Mouse (Mus musculus): Measurements from ENCODE around the gene Ctcf. TPM values are rescaled to one million over a fixed set of nuclear protein-coding genes. Genes with fewer than 3 reads are reported as not detected.
"Not testable (repeated sequence)": the region's sequence is repeated elsewhere in the genome, so short reads cannot be mapped to it uniquely, and the experiment has no call there.

Gene Ctcf
- polyA plus RNA-seq (2015; fragmentation: Nextera tagmentation; extraction: Ambion mirVana) = 136 and 146 TPM in 2 replicates

DNA sequence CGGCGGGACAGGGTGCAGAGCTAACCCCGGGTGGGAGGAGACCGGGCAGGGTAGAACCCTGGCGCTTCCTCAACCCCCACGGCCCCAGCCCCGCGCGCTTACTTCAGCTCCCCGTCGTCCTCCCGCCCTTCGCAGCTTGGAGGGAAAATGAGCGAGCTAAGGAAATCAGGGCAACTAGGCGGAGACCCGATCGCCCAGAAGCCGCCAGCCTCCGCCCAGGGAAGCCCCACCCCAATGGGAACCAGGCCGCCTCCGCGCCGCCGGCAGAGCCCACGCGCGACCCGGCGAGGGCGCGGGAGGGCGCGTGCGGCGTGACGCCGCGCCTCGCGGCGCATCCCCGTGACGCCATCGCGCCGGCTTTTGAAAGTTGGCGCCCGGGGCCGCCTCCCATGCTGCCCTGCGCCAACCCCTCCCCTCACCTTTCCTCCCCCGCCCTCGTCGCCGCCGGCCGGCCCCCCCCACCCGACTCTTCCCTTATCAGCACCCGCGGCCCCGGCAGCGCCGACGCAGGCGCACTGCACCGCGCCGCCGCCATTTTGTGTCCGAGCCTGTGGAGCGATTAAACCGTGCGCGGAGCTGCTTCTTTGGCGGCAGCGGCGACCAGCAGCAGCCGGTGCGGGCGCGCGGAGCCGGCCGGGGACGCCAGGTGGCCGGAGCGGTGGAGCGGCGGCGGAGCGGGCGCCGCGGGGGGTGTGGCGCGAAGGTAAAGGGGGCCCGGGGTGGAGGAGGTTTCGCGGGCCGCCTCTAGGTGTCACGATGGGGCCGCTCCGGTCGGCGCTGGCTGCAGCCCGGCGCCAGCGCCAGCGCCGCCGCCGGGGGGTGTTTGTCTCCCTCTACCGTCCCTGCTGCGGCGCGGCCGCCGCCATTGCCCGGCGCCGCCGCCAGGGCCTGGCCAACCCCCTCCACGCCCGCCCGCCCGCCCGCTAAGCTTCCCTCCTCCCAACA lies at the start of gene Ctcf:
Gene Ctcf (plus strand): TSS at position 551 of the 945 bp plus-strand sequence.
- Histone ChIP-seq H3K4me3 (peak within 1 kb of the TSS; percentile 88), H3K27me3 (no peaks in the 10 kb centered on the region), H3K4me1 (peaks cover 27% of the 10 kb centered on the region), H3K9me3 (no peaks in the 10 kb centered on the region), H3K27ac (peak within 1 kb of the TSS; percentile 100), H3K9ac (peak within 1 kb of the TSS; percentile 100), H3K4me2 (peak within 1 kb of the TSS; percentile 82), H3K36me3 (no peaks in the 10 kb centered on the region)
- WGBS = under 1% methylated on average over 120 of the region's 126 CpGs
- ATAC-seq (ENCODE audit: insufficient number of reproducible peaks, insufficient read depth, low FRiP score, low TSS enrichment, low read depth) = peak; percentile 91

DNA sequence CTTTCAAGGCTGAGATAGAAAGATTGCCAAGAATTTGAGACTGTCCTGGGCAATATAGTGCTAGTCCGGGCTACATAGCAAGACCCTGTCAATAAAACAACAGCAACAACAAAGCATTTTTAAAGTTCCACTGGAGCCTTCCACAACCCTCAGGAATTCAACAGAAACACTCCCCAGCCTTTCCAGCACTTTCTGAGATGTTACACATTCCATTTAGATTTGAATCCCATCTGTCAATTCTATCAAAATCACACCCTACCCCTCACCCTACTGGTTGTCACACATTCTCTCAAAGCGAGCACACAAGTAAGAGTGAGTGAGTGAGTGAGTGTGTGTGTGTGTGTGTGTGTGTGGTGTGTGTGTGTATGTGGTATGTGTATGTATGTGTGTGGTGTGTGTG lies 43.9 kb upstream of the Ctcf start:
- no peak for ATAC-seq (ENCODE audit: insufficient number of reproducible peaks, insufficient read depth, low FRiP score, low TSS enrichment, low read depth)
- Histone ChIP-seq H3K4me1 (peaks cover 23% of the 10 kb centered on the region), H3K27me3 (no peaks in the 10 kb centered on the region), H3K36me3 (no peaks in the 10 kb centered on the region), H3K27ac (no peak overlapping the region), H3K9me3 (no peaks in the 10 kb centered on the region), H3K4me3 (no peak overlapping the region), H3K4me2 (no peak overlapping the region), H3K9ac (no peak overlapping the region)
- WGBS = 64% methylated on average over 2 of the region's 2 CpGs

DNA sequence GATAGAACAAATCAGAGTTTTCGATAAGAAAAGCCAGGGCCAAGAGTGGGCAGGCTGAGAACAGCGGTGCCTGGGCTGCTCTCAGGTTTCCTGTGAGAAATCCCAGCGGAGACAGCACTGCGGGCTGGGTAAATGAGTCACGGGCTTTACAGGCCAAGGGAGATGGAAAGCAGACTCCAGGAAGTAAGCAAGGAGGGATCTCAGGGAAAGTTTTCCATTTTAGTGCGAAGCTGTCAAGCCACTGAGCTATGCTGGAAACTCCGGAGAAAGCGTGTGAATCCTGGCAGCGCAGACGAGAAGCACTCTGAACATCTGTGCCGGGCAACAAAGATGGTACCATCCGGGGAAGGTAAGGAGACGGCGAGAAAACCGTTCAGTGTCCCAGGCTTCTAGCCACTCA lies 42.5 kb upstream of the Ctcf start:
- peak; percentile 46; the same call in 1 of the 2 replicates for ATAC-seq (ENCODE audit: insufficient number of reproducible peaks, insufficient read depth, low FRiP score, low TSS enrichment, low read depth)
- Histone ChIP-seq H3K4me1 (peaks cover 23% of the 10 kb centered on the region), H3K27ac (peak overlapping the region; percentile 90), H3K9ac (peak overlapping the region; percentile 59), H3K4me2 (peak overlapping the region; percentile 57), H3K4me3 (peak overlapping the region; percentile 31), H3K36me3 (no peaks in the 10 kb centered on the region), H3K9me3 (no peaks in the 10 kb centered on the region), H3K27me3 (no peaks in the 10 kb centered on the region)
- 11% methylated on average over 15 of the region's 15 CpGs for whole genome bisulfite sequencing

DNA sequence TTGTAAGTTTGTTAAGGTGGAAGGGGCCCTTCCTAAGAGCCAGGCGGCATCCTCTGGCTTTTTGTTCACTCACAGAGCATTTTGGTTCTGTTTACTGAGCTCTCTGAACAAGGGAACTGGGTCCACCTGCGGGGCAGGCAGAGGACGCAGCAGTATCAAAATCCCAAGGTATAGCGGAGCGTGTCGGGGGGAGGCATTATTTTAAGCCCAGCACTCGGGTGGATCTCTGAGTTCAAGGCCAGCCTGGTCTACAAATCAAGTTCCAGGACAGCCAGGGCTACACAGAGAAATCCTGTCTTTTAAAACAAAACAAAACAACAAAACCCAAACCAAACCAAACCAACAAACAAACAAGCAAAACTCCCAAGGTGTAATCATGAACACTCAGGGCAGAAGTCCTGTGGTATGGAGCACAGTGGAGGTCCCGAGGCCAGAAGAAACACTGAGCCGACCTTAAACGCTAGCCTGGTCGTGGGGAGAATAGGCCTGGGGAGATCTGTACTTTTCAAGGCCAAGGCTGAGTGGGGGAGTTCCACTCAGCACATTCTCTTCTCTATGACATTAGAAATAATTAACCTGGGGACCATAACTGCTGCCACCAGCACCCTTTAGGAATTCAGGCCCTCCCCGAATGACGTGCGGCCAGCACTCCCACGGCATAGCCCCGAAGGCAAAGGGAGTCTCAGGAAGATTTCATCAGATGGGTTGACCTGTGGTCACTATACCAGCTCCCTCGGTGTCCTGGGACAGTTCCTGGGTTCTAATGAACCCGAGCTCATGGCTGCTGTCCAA lies 41.7 kb upstream of the Ctcf start:
- Histone ChIP-seq H3K27ac (peak overlapping the region; percentile 90), H3K4me2 (peak overlapping the region; percentile 57), H3K9ac (peak overlapping the region; percentile 59), H3K36me3 (no peaks in the 10 kb centered on the region), H3K4me3 (peak overlapping the region; percentile 31), H3K27me3 (no peaks in the 10 kb centered on the region), H3K4me1 (peaks cover 23% of the 10 kb centered on the region), H3K9me3 (no peaks in the 10 kb centered on the region)
- ATAC-seq (ENCODE audit: insufficient number of reproducible peaks, insufficient read depth, low FRiP score, low TSS enrichment, low read depth) = no peak
- 75% methylated on average over 18 of the region's 18 CpGs for WGBS

DNA sequence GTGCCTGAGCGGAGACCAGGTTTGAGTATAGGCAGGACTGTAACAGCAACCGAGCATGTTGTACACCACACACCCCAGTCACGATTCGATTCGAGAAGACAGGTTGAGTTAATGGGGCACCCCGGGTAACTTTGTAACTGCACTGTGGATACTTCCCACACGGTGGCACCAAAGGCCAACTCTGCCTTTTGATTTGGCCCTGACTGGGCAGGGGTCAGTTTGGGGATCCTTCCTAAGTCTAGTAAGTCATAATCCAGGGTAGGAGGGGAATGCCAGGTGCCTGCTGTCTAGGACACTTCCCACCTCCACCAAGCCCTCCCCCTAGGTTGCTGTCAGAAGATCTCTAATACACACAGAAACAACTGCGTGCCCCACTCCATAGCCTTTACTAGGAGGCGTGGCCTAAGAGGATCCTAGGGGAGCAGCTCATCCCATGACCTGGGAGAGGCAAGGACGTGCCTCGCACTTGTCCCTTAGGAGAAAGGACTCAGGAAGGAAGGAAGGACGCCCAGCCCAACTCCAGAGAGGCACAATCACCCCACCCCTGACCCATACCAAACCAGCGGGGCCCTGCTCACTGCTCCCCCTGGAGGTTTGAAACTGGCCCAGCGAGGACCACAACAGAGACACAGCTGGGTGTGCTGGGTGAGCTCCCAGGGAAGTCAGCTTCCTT lies 39.9 kb upstream of the Ctcf start:
- no peaks in the 10 kb centered on the region for H3K9me3 ChIP-seq
- 0 out of 2 replicates have a peak overlapping the region, but pooled peaks have one; percentile 3 for H3K4me3 ChIP-seq
- H3K27ac ChIP-seq = 0 out of 2 replicates have a peak overlapping the region, but pooled peaks have one; percentile 7
- H3K4me1 ChIP-seq = peaks cover 23% of the 10 kb centered on the region
- H3K9ac ChIP-seq = no peak overlapping the region
- H3K27me3 ChIP-seq = no peaks in the 10 kb centered on the region
- 9% methylated on average over 14 of the region's 14 CpGs for WGBS
- H3K36me3 ChIP-seq = no peaks in the 10 kb centered on the region
- H3K4me2 ChIP-seq = peak overlapping the region; percentile 40
- no peak for ATAC-seq (ENCODE audit: insufficient number of reproducible peaks, insufficient read depth, low FRiP score, low TSS enrichment, low read depth)

DNA sequence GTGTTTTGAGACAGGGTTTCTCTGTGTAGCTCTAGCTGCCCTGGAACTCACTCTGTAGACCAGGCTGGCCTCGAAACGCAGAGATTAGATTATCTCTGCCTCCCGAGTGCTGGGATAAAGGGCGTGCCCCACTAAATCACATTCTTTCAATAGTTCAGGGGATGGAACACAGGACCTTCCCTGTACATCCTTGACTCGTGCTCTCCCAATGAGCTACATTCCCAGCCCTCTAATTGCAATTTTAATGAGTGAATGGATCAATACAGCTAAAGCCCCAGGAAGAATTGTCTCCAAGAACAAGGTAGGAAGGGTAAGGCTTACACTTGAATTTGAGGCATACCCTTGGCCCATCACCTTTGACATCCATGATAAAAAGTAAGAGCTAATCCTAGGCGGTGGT lies 37.6 kb upstream of the Ctcf start:
- no peaks in the 10 kb centered on the region for H3K27me3 ChIP-seq
- H3K9ac ChIP-seq = no peak overlapping the region
- no peak overlapping the region for H3K4me2 ChIP-seq
- no peaks in the 10 kb centered on the region for H3K36me3 ChIP-seq
- no peak overlapping the region for H3K27ac ChIP-seq
- H3K4me3 ChIP-seq = no peak overlapping the region
- WGBS = 85% methylated on average over 6 of the region's 6 CpGs
- ATAC-seq (ENCODE audit: insufficient number of reproducible peaks, insufficient read depth, low FRiP score, low TSS enrichment, low read depth) = no peak
- no peaks in the 10 kb centered on the region for H3K9me3 ChIP-seq
- H3K4me1 ChIP-seq = peaks cover 21% of the 10 kb centered on the region

DNA sequence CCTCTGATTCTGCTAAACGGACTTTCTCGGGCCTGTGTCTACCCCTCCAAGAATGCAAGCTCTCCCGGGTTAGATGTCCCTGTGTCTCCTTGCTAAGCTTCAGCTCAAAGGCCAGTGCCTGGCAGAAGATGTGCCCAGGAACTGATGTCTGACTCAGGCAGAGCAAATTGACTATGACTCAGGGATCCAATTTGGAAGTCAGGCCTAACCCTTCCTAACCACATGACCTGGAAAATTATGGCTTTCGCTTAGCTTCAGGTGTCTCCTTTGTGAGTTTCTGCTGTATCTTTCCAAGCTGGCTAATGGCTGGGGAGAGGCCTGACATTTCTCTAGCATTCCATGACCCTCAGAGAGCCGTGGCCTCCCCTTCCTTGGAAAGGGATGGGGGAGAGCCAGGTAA lies 35.1 kb upstream of the Ctcf start:
- Histone ChIP-seq H3K4me3 (no peak overlapping the region), H3K27me3 (no peaks in the 10 kb centered on the region), H3K27ac (no peak overlapping the region), H3K36me3 (no peaks in the 10 kb centered on the region), H3K9me3 (no peaks in the 10 kb centered on the region), H3K4me2 (no peak overlapping the region), H3K4me1 (peaks cover 19% of the 10 kb centered on the region), H3K9ac (no peak overlapping the region)
- ATAC-seq (ENCODE audit: insufficient number of reproducible peaks, insufficient read depth, low FRiP score, low TSS enrichment, low read depth) = no peak
- 66% methylated on average over 5 of the region's 5 CpGs for WGBS

DNA sequence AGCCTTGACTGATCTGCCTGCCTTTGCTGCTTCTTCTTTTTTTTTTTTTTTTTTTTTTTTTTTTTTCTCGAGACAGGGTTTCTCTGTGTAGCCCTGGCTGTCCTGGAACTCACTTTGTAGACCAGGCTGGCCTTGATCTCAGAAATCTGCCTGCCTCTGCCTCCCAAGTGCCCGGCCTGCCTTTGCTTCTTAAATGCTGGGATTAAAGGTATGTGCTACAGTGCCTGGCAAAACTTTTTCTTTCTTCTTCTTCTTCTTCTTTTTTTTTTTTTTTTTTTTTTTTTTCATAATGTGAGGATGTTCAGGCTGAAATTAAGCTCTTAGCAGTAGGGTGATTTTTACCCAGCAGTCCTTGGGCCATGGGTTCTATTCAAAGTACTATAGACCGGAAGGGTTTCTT lies 33.8 kb upstream of the Ctcf start:
- not testable (repeated sequence) for H3K36me3 ChIP-seq; H3K4me2 ChIP-seq; H3K27ac ChIP-seq; H3K4me3 ChIP-seq; ATAC-seq (ENCODE audit: insufficient number of reproducible peaks, insufficient read depth, low FRiP score, low TSS enrichment, low read depth); H3K27me3 ChIP-seq; H3K9me3 ChIP-seq; H3K9ac ChIP-seq
- WGBS = 77% methylated on average over 3 of the region's 3 CpGs
- peaks cover 25% of the 10 kb centered on the region for H3K4me1 ChIP-seq

DNA sequence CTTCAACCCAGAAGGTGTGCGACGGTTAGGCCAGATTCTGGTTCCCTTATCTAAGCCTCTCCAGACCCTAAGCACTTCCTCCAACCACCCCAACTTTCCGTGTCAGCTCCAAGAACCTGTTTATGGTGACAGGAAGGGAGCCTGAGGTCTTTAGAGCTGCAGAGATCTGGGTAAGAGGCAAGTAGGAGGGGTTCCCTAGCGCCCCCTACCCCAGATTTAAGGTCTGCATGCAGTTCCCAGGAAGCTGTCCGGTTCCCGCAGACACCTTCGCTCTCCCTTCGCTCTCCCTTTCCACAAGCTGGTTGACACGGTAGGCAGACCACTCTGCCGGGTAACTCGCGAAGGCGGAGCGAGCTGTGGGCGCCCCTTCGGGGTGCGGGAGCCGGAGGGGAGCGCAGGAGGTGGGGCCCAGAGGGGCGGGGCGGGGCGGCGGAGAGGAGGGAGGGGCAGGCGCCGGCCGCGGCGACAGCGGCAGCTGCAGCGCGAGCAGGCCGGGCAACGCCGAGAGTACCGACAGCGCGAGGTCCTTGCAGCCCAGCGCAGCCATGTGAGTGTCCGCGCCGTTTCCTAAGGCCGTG lies 31.5 kb upstream of the Ctcf start, which contains the start of gene Ripor1:
Gene Ripor1 (plus strand): TSS at position 452 of the 578 bp plus-strand sequence.
- Histone ChIP-seq H3K27me3 (no peaks in the 10 kb centered on the region), H3K4me1 (peaks cover 25% of the 10 kb centered on the region), H3K27ac (peak within 1 kb of the TSS; percentile 83), H3K9ac (peak within 1 kb of the TSS; percentile 89), H3K36me3 (no peaks in the 10 kb centered on the region), H3K9me3 (no peaks in the 10 kb centered on the region), H3K4me2 (peak within 1 kb of the TSS; percentile 98), H3K4me3 (peak within 1 kb of the TSS; percentile 82)
- peak; percentile 75 for ATAC-seq (ENCODE audit: insufficient number of reproducible peaks, insufficient read depth, low FRiP score, low TSS enrichment, low read depth)
- WGBS = under 1% methylated on average over 41 of the region's 42 CpGs

DNA sequence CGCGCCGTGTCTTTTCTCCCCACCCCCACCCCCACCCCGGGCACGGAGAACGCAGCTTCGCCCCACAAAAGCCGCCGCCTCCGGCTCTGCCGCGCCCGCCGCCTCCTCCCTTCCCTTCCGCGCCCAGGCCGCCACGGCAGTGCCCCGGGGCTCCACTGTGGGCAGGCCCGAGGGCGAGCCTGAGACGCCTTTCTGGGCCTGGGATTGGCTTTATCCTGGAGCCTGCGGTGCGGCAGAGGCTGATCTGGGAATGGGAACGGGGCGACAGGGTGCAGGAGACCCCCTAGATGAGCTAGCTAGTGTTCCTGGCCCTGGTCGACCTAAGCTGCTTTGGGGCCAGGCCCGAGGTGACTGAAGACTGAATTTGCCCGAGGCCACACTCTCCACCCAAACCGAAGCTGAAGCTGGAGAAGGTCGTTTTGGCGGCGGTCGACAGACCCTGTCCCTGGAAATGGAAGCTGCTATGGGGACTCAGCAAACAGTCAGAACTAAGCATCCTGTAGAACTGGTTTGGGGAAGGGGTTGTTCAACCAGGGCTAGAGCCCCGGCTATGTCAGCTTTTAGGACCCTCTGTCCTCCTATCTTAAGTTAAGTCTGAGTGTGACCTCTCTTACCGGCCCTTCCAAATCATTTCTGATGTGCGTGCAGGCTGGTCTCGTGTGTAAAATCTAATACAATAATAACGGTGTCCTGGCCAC lies 30.7 kb upstream of the Ctcf start:
- H3K36me3 ChIP-seq = no peaks in the 10 kb centered on the region
- H3K9ac ChIP-seq = peak overlapping the region; percentile 89
- ATAC-seq (ENCODE audit: insufficient number of reproducible peaks, insufficient read depth, low FRiP score, low TSS enrichment, low read depth) = peak; percentile 59
- no peaks in the 10 kb centered on the region for H3K9me3 ChIP-seq
- H3K4me2 ChIP-seq = peak overlapping the region; percentile 98
- peak overlapping the region; percentile 82 for H3K4me3 ChIP-seq
- peak overlapping the region; percentile 83 for H3K27ac ChIP-seq
- H3K27me3 ChIP-seq = no peaks in the 10 kb centered on the region
- under 1% methylated on average over 36 of the region's 39 CpGs for WGBS
- peaks cover 25% of the 10 kb centered on the region for H3K4me1 ChIP-seq
